Mouse (Mus musculus): ENCODE results near the gene Atp5s. TPM values are rescaled to one million over a fixed set of nuclear protein-coding genes. Genes with fewer than 3 reads are reported as not detected.

The Atp5s gene
- total RNA-seq, 2 experiments from 2014 or later: 13.6 to 20.9 TPM

DNA sequence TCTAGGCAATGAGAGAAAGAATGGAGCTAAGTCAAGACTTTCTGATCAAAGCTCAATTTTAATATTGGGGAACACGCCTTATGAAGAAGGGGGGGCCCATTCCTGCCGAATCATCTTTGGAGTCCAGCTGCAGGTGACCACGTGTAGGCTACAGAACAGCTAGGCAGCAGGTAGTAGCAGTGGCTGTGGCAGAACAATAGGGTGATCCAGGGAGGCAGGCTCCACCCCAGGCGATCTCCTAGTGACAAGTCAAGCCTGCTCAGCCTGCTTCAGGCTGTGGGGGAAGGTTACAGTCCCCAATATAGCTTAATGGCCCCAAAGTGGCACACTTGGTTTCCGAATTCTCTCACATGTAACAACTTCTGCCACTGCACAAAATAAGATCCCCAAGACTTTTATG is 7.5 kb downstream of the Atp5s start:
- no peak for DNase-seq

DNA sequence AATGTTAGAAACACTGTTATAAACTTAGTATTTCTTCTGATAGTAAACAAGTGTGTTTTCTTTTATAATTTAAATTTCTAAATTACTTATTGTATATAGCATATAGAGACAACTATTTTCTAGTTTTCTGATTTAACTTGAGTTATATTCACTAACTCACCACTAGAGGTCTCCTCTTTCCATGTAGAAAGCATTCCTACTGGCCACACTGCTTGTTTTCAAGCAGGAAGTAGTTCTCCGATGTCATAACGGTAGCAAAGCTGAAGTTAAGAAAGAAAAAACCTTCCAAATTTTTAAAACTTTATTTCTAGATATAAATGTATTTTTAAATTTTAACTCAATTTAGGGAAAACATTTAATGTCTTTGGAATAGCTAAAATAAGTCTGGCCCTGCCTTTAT is 8.8 kb downstream of the Atp5s start:
- no peak for DNase-seq

GRCm38 (mm10) chr12:69733923-69734322 is 9.2 kb downstream of the Atp5s start:
- no peak for DNase-seq

- DNase-seq: no peak
These were observed 17.2 kb downstream of the Atp5s start for GRCm38 (mm10) chr12:69741965-69742364.

- DNase-seq: no peak
These were observed 19.4 kb downstream of the Atp5s start for GRCm38 (mm10) chr12:69744138-69744537.

- DNase-seq: peak; percentile 27 to 55
These were observed 27.2 kb downstream of the Atp5s start for GRCm38 (mm10) chr12:69751864-69752341.

- no peak for DNase-seq
These were observed 29.2 kb downstream of the Atp5s start for GRCm38 (mm10) chr12:69753936-69754335.

DNA sequence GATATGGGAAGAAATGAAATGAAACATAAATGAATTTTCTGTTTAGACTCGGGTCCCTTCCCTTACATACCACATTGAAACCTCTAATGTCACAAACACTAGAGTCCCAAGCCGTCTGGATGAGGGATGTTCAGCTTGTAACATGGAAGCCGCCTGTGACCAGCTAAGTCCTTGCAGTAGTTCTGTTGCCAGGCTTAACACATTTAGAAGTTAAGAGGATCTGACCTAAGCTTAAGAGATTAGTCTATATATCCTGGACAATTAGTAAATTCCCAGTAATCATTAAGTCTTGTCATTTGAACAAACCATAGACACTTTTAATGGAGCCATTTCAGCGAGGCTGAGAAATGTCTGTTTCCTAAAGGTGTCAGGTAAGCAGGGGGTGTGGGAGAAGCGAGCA is 31.3 kb downstream of the Atp5s start:
- no peak for DNase-seq

- peak; percentile 92 to 93 for DNase-seq
These were observed 32.8 kb downstream of the Atp5s start for GRCm38 (mm10) chr12:69757418-69758141.

DNA sequence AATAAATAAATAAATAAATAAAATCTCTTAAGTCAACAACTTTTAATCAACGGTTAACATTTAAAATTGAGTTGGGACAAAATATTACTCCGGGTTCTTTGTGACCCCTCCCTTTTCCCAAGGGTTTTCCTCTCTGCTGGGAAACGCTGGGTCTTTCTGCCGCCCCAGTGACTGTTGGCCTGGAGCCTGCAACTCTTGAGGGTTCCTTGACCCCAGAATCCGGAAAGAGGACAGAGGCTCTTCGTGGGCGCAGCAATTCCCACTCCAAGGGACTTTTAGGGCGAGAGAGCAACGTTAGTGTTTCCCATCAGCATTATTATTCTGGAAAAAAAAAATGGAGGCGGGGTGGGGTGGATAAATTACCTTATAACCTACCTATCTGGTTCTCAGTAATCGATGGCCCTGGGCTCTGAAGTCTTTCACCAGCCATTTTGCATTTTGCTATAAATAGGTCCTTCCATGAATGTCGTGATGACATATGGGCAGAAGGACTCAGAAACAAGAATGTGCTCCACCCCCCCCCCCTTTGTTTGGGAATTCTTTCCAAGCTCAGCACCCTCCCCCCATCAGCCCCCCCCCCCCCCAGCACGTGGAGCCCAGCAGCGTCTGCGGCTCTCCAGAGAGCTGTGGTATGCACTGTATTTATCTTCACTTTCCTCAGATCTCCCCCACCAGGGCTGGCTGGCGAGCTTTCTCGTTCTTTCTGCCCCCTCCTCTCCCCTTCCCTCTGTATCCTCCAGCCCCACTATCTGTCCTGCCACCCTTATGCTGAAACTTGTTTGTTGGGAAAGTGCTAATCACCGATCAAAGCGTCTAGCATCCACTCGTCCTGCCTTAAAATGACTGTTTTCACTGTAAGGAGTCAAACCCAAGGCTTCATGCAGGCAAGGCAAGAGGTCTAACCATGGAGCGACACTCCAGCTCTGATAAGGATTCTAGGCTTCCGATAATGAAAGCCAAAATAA is 33.8 kb downstream of the Atp5s start:
- peak; percentile 17 to 35 for DNase-seq

DNA sequence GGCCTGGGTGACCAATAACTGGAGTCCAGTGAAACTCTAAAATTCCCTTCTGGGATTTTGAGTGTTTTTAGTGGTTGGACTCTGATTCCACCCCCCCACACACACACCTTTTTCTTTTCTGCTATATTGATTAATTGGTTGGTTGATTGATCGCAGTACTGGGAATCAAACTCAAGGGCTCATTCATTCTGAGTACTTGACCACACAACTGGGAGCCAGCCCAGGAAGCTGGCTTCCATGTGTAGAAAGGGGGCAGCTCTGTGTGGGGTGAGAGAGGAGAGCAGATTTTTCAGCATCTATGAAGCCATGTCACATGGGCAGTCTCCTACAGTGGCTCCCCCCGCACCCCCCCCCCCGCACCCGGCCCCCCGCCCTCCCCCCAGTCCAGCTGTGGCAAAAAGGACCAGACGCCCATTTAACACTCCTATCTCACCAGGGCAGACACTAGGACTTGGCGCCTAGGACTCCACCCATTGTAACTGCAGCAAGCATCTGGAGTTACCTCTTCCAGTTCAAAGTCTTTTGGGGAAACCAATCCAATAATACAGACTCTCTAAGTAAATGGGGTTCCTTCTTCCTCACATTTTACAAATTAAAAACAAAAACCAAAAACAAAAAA is 34.6 kb downstream of the Atp5s start:
- no peak for DNase-seq

DNA sequence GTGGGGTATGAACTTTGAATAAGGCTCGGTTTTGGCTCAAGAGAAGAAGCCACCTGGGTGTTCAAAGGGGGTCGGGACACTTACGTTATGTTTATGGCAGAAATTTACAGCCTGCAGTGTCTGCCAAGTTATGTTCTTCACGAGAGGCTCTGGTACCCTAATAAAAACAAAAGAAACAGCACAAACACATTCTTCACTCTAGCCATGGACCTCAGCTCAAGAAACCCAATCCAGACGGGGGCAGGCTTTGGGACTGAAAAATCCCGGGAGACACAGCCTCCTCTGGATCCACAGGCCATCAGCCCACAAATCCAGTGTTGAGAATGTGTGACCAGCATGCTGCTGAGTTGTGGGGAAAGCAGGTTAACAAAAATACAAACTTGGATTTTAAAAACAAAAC is 35.3 kb downstream of the Atp5s start:
- no peak for DNase-seq

GRCm38 (mm10) chr12:69760743-69761406 is 36.1 kb downstream of the Atp5s start:
- DNase-seq: no peak

DNA sequence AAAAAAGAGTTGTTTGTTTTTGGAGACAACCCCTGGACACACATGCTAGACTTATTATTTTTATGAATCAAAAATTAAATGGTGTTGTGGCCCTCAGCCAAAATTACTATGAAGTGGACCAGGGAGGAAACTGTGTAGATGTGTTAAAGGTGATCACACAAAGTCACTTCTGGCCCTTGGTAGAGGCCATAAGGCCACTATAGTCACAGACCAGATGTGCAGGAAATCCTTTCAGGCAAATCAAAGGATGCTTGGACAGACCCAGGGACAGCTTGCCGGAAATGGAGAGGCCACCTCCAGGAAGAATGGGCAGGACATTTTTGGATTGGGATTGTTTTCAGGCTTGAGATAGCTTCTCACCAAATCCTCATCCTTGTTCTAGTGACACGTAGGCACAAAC is 36.9 kb downstream of the Atp5s start:
- peak; percentile 23 to 25 for DNase-seq

DNA sequence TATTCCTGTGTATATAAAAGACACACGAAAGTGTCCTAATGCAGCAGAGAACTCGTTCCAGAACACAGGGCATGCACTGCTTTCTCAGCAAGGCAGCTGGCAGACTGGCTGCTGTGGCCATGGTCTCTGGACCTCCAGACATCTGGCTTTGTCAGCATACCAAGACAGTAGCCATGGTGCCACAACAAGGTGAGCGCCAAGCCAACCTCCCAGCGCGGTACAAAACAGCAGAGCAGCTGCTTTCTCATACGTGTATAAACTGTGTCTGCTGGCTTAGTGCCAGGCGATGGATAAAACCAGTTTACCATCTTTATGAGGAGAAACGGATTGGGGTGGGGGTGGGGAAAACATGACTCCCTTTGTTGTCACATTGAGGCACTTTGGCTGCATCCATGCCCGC is 40.8 kb downstream of the Atp5s start:
- no peak for DNase-seq

DNA sequence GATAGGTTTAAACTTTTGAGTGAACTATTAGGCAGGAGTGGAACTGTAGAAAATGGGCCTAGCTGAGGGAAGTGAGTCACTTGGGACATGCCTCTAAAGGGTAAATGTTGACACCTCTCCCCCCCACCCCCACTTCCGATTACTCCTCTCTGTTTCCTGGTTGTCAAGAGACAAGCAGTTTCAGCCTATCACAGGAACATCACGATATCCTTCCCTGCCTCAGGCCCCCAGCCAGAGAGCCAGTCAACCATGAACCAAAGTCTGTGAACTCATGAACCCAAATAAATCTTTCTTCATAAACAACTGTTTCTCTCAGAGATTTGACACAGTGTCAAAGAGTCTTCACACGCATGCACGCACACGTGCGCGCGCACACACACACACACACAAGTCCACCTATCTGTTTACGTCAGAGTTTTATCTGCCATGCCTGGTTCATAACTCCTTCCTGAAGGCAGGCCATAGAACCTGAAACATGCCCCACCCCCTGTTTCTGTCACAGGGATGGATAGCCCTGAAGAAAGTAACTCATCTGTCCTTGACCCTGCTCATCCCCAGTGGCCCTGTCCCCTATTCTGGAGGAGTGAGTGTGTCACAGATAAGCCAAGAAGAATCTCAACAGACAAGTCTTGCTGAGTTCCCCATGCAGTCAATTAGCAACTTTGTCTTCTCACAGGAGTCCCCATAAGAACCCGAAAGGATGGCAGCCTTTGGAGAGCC is 41.6 kb downstream of the Atp5s start:
- DNase-seq: peak; percentile 22 to 37

- DNase-seq: no peak
These were observed 42.9 kb downstream of the Atp5s start for GRCm38 (mm10) chr12:69767476-69768258.

- DNase-seq: no peak
These were observed 44.1 kb downstream of the Atp5s start for GRCm38 (mm10) chr12:69768841-69769240.

DNA sequence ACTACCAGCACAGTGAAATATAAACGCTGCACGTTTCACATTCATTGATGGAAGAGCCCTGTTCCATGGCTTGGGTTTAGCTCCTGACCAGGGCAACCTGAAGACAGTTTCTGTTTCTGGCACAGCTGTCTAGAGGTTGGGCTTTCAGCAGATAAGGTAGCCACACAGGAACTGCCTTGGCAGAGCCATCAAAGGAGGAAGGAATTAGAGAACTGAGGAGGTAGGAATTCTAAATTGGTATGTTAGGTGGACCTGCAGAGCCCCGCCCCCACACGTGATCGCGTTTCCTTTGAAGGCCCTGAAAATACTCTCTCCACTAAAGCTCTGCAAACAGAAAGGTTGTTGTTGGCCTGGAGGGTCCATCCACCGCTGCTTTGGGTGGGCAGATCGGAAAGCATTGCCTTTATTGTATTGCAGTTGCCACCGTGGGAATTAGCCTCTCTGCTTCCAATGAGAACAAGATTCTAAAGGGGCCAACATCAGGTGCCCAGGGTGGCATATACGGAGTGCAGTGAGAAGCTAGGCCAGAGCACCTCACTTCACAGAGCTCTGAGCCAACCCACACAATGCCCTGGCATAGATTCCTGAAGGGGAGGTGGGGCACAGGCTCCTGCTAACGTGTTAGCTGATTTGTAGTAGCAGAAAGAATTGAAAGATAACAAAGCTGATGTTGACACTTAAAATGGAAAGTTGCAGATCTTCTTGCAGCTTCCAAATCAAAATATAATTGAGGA is 52.0 kb downstream of the Atp5s start:
- no peak for DNase-seq

DNA sequence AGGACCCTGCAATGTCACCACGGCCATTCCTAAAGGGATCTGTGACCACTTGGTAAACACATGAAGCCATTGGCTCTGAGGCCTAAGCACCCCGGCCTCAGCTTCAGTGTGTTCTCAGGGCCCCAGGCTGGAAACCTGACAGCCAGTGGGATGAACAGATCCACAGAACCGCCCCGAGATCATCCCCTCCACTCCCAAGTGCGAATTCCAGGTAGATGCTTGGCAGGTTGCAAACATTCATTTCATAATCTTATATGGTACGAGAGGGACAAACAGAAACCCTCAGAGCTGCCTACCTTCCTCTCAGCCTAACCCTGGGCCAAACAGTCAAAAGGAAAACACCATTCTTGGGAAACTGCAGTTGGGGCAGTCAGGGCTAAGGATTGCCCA is 52.6 kb downstream of the Atp5s start:
- no peak for DNase-seq
